ENCODE assay signal across 8 mouse cellular contexts in genomic region chr11:117935616-117936015, GRCm38 (mm10). TPM values are rescaled to one million over a fixed set of nuclear protein-coding genes. Genes with fewer than 3 reads are reported as not detected.
DNase-seq lines count a peak whose midpoint lies in the region; ATAC-seq lines count a peak whose summit lies in the region.

No protein-coding gene starts in this region.

- H3K36me3 ChIP-seq in megakaryocyte, embryonic 14.5 days (replicated peaks; ENCODE audit: low read length) = no peaks in the 10 kb centered on the region
- H3K36me3 ChIP-seq in heart, embryonic 12.5 days = no peaks in the 10 kb centered on the region
- no peaks in the 10 kb centered on the region for H3K36me3 ChIP-seq in limb, embryonic 11.5 days (ENCODE audit: control insufficient read depth, insufficient read depth, low read length)

- peak overlapping the region; percentile 88 for H3K4me3 ChIP-seq in megakaryocyte, embryonic 14.5 days (replicated peaks)
- H3K4me3 ChIP-seq in heart, embryonic 12.5 days = no peak overlapping the region
- H3K4me3 ChIP-seq in limb, embryonic 11.5 days (ENCODE audit: low read depth, low read length) = no peak overlapping the region

- no peak for ATAC-seq in megakaryocyte, adult 5-6 weeks (ENCODE audit: poor library complexity, severe bottlenecking)
- no peak for ATAC-seq in heart, embryonic 12.5 days (ENCODE audit: insufficient number of reproducible peaks, low FRiP score)
- no peak for ATAC-seq in limb, embryonic 11.5 days (ENCODE audit: insufficient number of reproducible peaks, low FRiP score, low TSS enrichment, low read depth)

- H3K4me2 ChIP-seq in heart, embryonic 12.5 days = no peak overlapping the region
- no peak overlapping the region for H3K4me2 ChIP-seq in limb, embryonic 11.5 days (ENCODE audit: low read depth, severe bottlenecking)

- no peak for DNase-seq in limb, embryonic 11.5 days (ENCODE audit: low spot score)
- peak; percentile 28 for DNase-seq in yolk sac, embryonic 10.5 days (ENCODE audit: low spot score)
- no peak for DNase-seq in testis, postnatal 10 days (ENCODE audit: low spot score)
- no peak for DNase-seq in spleen, postnatal 14 days (ENCODE audit: low spot score in 2 of 2)
- DNase-seq in cerebellum, postnatal 25 days = no peak

- no peaks in the 10 kb centered on the region for H3K9me3 ChIP-seq in megakaryocyte, embryonic 14.5 days
- no peaks in the 10 kb centered on the region for H3K9me3 ChIP-seq in heart, embryonic 12.5 days (replicated peaks)
- H3K9me3 ChIP-seq in limb, embryonic 11.5 days (ENCODE audit: control insufficient read depth, low read length) = no peaks in the 10 kb centered on the region

- H3K9ac ChIP-seq in heart, embryonic 12.5 days = no peak overlapping the region
- no peak overlapping the region for H3K9ac ChIP-seq in limb, embryonic 11.5 days (ENCODE audit: low read length)

- 0 out of 2 replicates have a peak overlapping the region, but pooled peaks have one; percentile 27 for H3K27ac ChIP-seq in heart, embryonic 12.5 days (ENCODE audit: poor library complexity, severe bottlenecking)
- peak overlapping the region; percentile 43 for H3K27ac ChIP-seq in limb, embryonic 11.5 days (replicated peaks; ENCODE audit: low read depth, low read length)

- 66% methylated on average over 9 of the region's 9 CpGs for WGBS in heart, embryonic 12.5 days
- 77% methylated on average over 9 of the region's 9 CpGs for WGBS in limb, embryonic 11.5 days

- peaks cover 12% of the 10 kb centered on the region for H3K27me3 ChIP-seq in megakaryocyte, embryonic 14.5 days (replicated peaks)
- peaks cover 21% of the 10 kb centered on the region for H3K27me3 ChIP-seq in heart, embryonic 12.5 days (replicated peaks)
- peaks cover 9% of the 10 kb centered on the region for H3K27me3 ChIP-seq in limb, embryonic 11.5 days (ENCODE audit: control insufficient read depth, insufficient read depth, low read length)

- H3K4me1 ChIP-seq in megakaryocyte, embryonic 14.5 days = peaks cover 98% of the 10 kb centered on the region
- peaks cover 77% of the 10 kb centered on the region for H3K4me1 ChIP-seq in heart, embryonic 12.5 days (replicated peaks)
- H3K4me1 ChIP-seq in limb, embryonic 11.5 days (ENCODE audit: control insufficient read depth, insufficient read depth, low read length) = peaks cover 58% of the 10 kb centered on the region

RNA-seq across cellular contexts. Expression of gene Socs3, which starts 34.2 kb away (rescaled TPM):
- 54.8 and 75.2 TPM in 2 replicates for polyA plus RNA-seq in megakaryocyte, embryonic 14.5 days (2012; ENCODE audit: insufficient read depth, low replicate concordance)
- total RNA-seq in megakaryocyte, adult 5-6 weeks (2015) = 2.0 and 3.1 TPM in 2 replicates
- total RNA-seq in megakaryocyte, adult 5-6 weeks (2017) = 3.2 and 5.1 TPM in 2 replicates
- 7.1 and 8.0 TPM in 2 replicates for polyA plus RNA-seq in heart, embryonic 12.5 days (2016; fragmentation: Nextera tagmentation; extraction: Ambion mirVana)
- polyA plus RNA-seq in limb, embryonic 11.5 days (2014; fragmentation: Nextera tagmentation; extraction: Ambion mirVana) = 5.4 and 6.7 TPM in 2 replicates

RNA-seq across cellular contexts. Expression of gene Pgs1, which starts 50.5 kb away (rescaled TPM):
- polyA plus RNA-seq in megakaryocyte, embryonic 14.5 days (2012; ENCODE audit: insufficient read depth, low replicate concordance) = 16.0 and 43.0 TPM in 2 replicates
- 18.7 and 22.4 TPM in 2 replicates for total RNA-seq in megakaryocyte, adult 5-6 weeks (2015)
- 26.7 and 27.2 TPM in 2 replicates for total RNA-seq in megakaryocyte, adult 5-6 weeks (2017)
- 28.9 and 29.6 TPM in 2 replicates for polyA plus RNA-seq in heart, embryonic 12.5 days (2016; fragmentation: Nextera tagmentation; extraction: Ambion mirVana)
- 38.4 and 39.3 TPM in 2 replicates for polyA plus RNA-seq in limb, embryonic 11.5 days (2014; fragmentation: Nextera tagmentation; extraction: Ambion mirVana)
